Mouse (Mus musculus) macrophage (primary cell): Measurements from ENCODE around the gene Magi2. TPM values are rescaled to one million over a fixed set of nuclear protein-coding genes. Genes with fewer than 3 reads are reported as not detected.
"Not testable (repeated sequence)": the region's sequence is repeated elsewhere in the genome, so short reads cannot be mapped to it uniquely, and the experiment has no call there.

Source experiments
- H3K27ac ChIP-seq: fragments of 350-480 bp; formaldehyde crosslinking; 2 replicates; pipeline ENCODE4 v1.9.0; 2021
- H3K36me3 ChIP-seq: fragments of 350-480 bp; formaldehyde crosslinking; 2 replicates; pipeline ENCODE4 v1.9.0; 2021; ENCODE audit errors: inconsistent target
- H3K4me3 ChIP-seq: fragments of 350-480 bp; formaldehyde crosslinking; 2 replicates; pipeline ENCODE4 v1.9.0; 2021; ENCODE audit errors: inconsistent target
- H3K79me2 ChIP-seq: fragments of 350-480 bp; formaldehyde crosslinking; 2 replicates; pipeline ENCODE4 v1.9.0; 2021; ENCODE audit errors: inconsistent target
- WGBS: methylation state at CpG from one replicate; pipeline ENCODE4 v1.1.7; 2026; ENCODE audit warnings: inconsistent platforms; ENCODE audit not compliant: missing documents; 5-methylcytosine and 5-hydroxymethylcytosine counted together
- polyA plus RNA-seq: library from polyadenylated mRNA; stranded (reverse); fragments of 250-400 nt; gene quantifications from 3 replicates; pipeline ENCODE4 v1.2.4, GENCODE M21; 2018; ENCODE audit warnings: inconsistent platforms

Gene Magi2
- polyA plus RNA-seq, 1 experiment from 2014 or later, result 0.43 TPM

- no peak overlapping the region for H3K27ac ChIP-seq
- no peaks in the 10 kb centered on the region for H3K79me2 ChIP-seq
- 100% methylated on average over 2 of the region's 2 CpGs for WGBS
- H3K36me3 ChIP-seq, result no peaks in the 10 kb centered on the region
- no peak overlapping the region for H3K4me3 ChIP-seq
Measured at GRCm38 (mm10) chr5:20208110-20208509, 981.3 kb downstream of the Magi2 start.

DNA sequence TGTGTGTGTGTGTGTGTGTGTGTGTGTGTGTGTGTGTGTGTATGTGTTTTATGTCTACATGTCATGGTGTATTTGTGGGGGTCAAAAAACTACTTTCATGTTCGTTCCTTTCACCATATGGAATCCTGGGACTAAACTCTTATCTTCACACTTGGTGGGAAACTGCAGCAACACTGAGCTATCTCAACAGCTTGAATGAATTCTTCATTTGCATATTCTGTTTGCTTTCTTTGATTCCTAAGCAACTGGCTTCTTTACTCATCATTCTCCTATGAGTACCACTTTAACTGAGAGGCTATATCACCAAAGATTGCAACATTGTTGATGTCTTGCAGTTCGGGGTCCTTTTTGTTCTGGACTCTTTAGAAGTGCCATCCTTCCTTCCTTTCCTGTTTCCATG, 986.5 kb downstream of the Magi2 start:
- 59% methylated on average over 2 of the region's 2 CpGs for WGBS

GRCm38 (mm10) chr5:20226471-20227210, 999.8 kb downstream of the Magi2 start:
- no peaks in the 10 kb centered on the region for H3K79me2 ChIP-seq
- no peak overlapping the region for H3K4me3 ChIP-seq
- 88% methylated on average over 6 of the region's 6 CpGs for WGBS
- no peak overlapping the region for H3K27ac ChIP-seq
- no peaks in the 10 kb centered on the region for H3K36me3 ChIP-seq

More for the DNA sequence above, 986.5 kb downstream of the Magi2 start:
- no peaks in the 10 kb centered on the region for H3K36me3 ChIP-seq
- H3K27ac ChIP-seq, result no peak overlapping the region
- no peak overlapping the region for H3K4me3 ChIP-seq
- no peaks in the 10 kb centered on the region for H3K79me2 ChIP-seq

DNA sequence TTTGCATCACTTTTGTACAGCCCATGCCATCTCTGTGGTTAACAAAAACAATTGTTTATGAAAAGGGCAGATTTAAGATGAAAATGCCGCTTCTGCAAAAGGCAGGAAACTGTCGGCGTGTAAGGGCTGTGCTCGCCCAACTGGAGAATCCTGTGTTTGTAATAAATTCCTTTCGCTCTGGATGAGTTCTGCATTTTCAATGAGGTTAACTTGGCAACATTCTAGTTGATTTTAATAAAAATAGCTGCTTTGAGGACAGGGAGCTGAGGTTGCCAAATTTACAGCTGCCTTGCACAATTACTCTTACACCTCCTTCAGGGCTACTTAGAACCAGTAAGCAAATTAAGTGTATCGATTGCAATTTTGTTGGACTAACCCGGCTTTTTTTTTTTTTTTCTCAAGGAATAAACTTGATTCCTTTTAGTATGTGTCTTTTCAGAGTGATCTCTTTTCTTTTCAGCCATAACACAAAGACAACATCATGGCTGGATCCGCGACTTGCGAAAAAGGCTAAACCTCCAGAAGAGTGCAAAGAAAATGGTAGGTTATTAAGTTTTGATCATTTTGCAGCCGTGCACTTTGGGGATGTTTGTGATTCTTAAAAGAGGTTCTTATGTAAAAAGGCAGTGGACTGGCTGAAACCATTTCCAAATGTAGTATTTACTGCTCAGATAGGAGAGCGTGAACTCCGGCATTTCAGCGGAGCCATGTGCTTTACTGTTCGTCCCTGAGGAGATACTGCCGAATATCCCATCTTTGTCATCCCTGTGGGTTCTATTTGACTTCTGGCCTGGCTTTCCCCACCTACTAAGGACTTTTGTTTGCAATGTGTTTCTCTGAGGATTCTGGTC, 1001.3 kb downstream of the Magi2 start:
- Histone ChIP-seq H3K27ac (no peak overlapping the region), H3K4me3 (no peak overlapping the region), H3K36me3 (no peaks in the 10 kb centered on the region), H3K79me2 (no peaks in the 10 kb centered on the region)
- WGBS, result 62% methylated on average over 15 of the region's 16 CpGs

DNA sequence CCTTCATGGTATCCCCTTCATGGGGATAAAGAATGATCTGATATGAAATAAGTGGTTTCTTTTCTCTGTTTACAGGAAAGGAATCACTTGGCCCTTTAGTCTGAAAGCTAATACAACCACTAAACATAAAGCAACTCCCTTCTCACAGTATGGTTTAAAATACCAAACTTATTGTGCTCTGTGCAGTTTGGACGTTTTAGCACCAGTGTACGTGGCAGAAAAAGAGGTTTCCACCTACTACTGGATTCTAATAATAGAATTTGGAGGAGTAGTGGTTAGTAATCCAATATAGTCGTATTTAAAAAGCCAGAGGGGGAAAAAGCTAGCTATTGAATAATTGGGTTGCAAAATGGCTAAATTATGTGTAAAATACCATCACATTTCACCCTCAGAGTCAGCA, 1005.1 kb downstream of the Magi2 start:
- Histone ChIP-seq H3K79me2 (no peaks in the 10 kb centered on the region), H3K4me3 (no peak overlapping the region), H3K27ac (no peak overlapping the region), H3K36me3 (no peaks in the 10 kb centered on the region)
- 94% methylated on average over 3 of the region's 3 CpGs for WGBS

DNA sequence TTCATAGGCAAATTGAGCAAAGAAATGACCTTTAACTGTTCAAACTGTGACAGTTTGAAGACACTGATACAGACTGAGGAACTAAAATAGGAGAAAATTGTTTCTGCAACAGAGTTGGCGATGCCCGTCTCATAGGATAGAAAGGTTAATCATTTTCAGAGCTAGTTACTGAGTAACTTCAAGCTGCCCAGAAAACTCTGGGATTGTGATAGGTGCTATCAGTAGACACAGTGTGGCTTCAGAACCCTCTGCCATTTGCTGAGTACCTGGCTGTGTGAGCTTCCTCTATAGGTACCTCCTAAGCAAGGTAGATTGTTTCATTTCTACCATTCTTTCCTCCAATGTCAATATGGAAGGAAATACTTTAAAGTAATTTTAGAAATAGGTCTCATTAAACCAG, 1014.7 kb downstream of the Magi2 start:
- H3K27ac ChIP-seq, result no peak overlapping the region
- WGBS, result 100% methylated on average over 2 of the region's 2 CpGs
- H3K4me3 ChIP-seq, result no peak overlapping the region
- H3K36me3 ChIP-seq, result no peaks in the 10 kb centered on the region
- H3K79me2 ChIP-seq, result no peaks in the 10 kb centered on the region

- H3K4me3 ChIP-seq, result no peak overlapping the region
- no peak overlapping the region for H3K27ac ChIP-seq
- no peaks in the 10 kb centered on the region for H3K79me2 ChIP-seq
- H3K36me3 ChIP-seq, result no peaks in the 10 kb centered on the region
Measured at GRCm38 (mm10) chr5:20242496-20242895, 1015.7 kb downstream of the Magi2 start.

DNA sequence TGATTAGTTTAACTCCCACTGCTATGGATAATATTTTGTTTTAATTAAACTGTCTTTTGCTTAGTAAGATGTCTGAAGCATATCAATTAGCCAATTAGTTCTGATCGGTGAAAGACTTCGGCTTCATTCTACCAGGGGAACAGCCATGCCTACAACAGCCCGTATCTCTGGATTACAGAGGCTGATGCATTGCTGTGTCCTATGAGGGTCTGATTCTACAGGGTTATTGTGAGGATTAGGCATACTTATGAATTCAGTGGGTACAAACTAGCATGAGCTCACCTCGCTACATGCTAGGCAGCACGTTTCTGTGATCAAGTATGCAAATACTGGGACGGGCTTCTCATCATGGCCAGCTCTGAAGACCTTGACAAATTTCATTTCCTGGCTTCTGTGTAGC, 1022.5 kb downstream of the Magi2 start:
- WGBS, result 90% methylated on average over 6 of the region's 6 CpGs
- H3K27ac ChIP-seq, result no peak overlapping the region
- no peak overlapping the region for H3K4me3 ChIP-seq
- H3K79me2 ChIP-seq, result no peaks in the 10 kb centered on the region
- no peaks in the 10 kb centered on the region for H3K36me3 ChIP-seq

DNA sequence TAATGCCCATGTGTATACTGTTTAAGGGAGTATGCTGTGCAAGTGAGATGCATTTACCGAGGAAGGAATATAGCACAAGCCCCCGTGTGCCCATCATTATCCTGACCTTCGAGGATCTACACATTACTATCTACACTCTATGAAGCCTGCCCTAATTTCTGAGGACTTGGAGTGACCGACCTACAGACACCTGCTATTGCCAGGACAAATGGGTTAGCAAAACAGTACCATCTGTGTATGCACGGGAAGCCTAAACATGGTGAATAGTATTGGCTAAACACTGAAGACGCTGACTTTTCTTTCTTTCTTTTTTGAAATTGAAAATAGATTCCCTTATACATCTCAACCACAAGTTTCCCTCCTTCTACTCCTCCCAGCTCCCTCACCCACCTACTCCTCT, 1024.7 kb downstream of the Magi2 start:
- H3K4me3 ChIP-seq, result no peak overlapping the region
- no peak overlapping the region for H3K27ac ChIP-seq
- no peaks in the 10 kb centered on the region for H3K79me2 ChIP-seq
- H3K36me3 ChIP-seq, result no peaks in the 10 kb centered on the region
- 85% methylated on average over 6 of the region's 6 CpGs for WGBS

- no peak overlapping the region for H3K27ac ChIP-seq
- 25% methylated on average over 3 of the region's 3 CpGs for WGBS
- H3K36me3 ChIP-seq, result no peaks in the 10 kb centered on the region
- no peak overlapping the region for H3K4me3 ChIP-seq
- H3K79me2 ChIP-seq, result no peaks in the 10 kb centered on the region
Measured at GRCm38 (mm10) chr5:20256150-20256868, 1029.5 kb downstream of the Magi2 start.

DNA sequence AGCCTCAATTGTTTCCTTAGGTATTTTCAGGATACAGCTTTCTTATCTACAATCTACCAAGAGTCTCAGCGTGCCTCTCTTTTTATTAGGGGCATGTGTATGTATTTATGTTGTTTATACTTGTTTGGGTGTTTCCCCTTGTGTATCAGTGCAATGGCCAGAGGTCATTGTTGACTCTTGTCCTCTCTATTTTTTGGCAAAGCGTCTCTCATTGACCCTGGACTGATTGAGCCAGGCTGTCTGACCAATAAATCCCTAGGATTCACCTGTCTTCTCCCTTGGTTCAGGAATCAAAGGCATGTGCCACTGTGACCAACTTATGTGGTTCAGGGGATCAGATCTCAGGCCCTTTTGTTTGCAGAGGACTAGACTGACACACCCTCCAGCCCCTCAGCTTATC, 1030.1 kb downstream of the Magi2 start:
- no peaks in the 10 kb centered on the region for H3K79me2 ChIP-seq
- no peaks in the 10 kb centered on the region for H3K36me3 ChIP-seq
- no peak overlapping the region for H3K27ac ChIP-seq
- 61% methylated on average over 2 of the region's 2 CpGs for WGBS
- no peak overlapping the region for H3K4me3 ChIP-seq

DNA sequence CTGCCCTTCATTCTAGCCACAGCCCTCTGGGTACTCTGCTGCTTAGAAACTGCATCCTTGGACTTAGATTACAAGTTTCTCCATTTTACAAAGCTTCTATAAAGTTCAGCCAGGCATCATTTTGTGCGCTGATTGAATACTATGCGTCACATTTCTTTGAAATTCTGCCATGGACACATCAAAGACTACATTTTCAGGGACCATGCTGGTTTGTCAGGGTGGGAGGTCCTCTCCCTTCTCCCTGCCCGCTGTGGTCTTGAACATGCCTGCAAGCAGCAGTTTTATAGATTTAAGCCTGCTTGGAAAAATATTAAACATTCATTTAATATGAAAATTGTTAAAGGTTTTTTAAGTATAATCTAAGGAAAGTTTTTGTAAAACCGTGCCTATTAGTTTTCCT, 1030.6 kb downstream of the Magi2 start:
- no peaks in the 10 kb centered on the region for H3K79me2 ChIP-seq
- H3K36me3 ChIP-seq, result no peaks in the 10 kb centered on the region
- H3K27ac ChIP-seq, result no peak overlapping the region
- 92% methylated on average over 4 of the region's 4 CpGs for WGBS
- H3K4me3 ChIP-seq, result no peak overlapping the region

DNA sequence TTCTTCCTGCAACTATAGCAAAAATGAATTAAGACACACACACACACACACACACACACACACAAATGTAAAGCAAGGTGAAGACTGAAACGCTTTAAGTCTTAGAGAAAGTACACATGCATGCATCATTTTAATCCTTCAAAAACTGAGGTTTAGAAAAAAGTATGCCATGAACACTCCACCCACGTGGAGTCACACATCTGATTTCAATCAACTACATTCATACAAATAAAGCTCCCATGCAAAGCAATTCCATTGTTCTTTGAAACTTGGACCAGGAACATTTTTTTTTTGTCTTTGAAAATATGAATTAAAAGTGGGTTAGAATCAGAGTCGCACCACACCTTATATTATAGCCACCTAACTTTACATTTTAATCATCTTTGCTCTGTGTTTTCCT, 1032.9 kb downstream of the Magi2 start:
- Histone ChIP-seq H3K27ac (no peak overlapping the region), H3K36me3 (no peaks in the 10 kb centered on the region), H3K79me2 (no peaks in the 10 kb centered on the region), H3K4me3 (no peak overlapping the region)
- WGBS, result 93% methylated on average over 3 of the region's 3 CpGs

GRCm38 (mm10) chr5:20272680-20273079, 1045.8 kb downstream of the Magi2 start:
- H3K79me2 ChIP-seq, H3K36me3 ChIP-seq, H3K4me3 ChIP-seq, H3K27ac ChIP-seq: not testable (repeated sequence)
- 93% methylated on average over 1 of the region's 1 CpGs for WGBS

DNA sequence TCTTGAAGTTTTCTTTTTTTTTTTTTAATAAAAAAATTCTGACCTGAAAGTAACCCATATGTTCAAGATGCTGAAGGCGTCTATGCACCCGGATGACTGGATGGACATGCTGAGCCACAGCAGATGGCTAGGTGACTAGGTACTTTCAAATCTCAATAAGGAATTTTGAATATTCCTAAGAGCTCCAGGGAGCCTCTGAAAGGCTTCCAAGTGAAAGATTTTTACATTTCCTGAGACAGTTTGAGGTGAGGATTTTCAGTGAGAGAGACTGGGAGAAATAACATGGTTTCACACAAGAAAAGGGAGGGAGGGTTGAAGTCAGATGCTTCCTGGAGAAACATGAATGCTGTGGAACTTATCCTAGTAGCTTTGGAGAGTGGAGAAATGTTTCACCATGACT, 1048.8 kb downstream of the Magi2 start:
- H3K79me2 ChIP-seq, result no peaks in the 10 kb centered on the region
- 89% methylated on average over 2 of the region's 2 CpGs for WGBS
- H3K27ac ChIP-seq, result no peak overlapping the region
- no peak overlapping the region for H3K4me3 ChIP-seq
- H3K36me3 ChIP-seq, result no peaks in the 10 kb centered on the region
